Mouse (Mus musculus) cerebellum, postnatal 4 days (tissue): ENCODE results near the gene Tdrd3.

Source experiments
- DNase-seq, 2 experiments: peaks; one replicate each; pipeline ENCODE4 v3.0.0; 2022; ENCODE audit warnings: low spot score in 2 of 2, mixed read lengths in 1 of 2

The Tdrd3 gene

GRCm38 (mm10) chr14:87566211-87566610 lies 149.8 kb downstream of the Tdrd3 start:
- peak; percentile 26 to 44 for DNase-seq

- DNase-seq: no peak
Measured at GRCm38 (mm10) chr14:87567034-87567461, 150.6 kb downstream of the Tdrd3 start.

GRCm38 (mm10) chr14:87567626-87568446 lies 151.4 kb downstream of the Tdrd3 start:
- peak in 1 of 2 experiments; percentile 10 for DNase-seq

- DNase-seq: peak; percentile 26 to 61
Measured at GRCm38 (mm10) chr14:87568447-87568908, 152.0 kb downstream of the Tdrd3 start.

- DNase-seq: no peak
Measured at GRCm38 (mm10) chr14:87569471-87569870, 153.0 kb downstream of the Tdrd3 start.

- no peak for DNase-seq
Measured at GRCm38 (mm10) chr14:87572453-87572852, 156.0 kb downstream of the Tdrd3 start.

- no peak for DNase-seq
Measured at GRCm38 (mm10) chr14:87582610-87583009, 166.2 kb downstream of the Tdrd3 start.
